Mouse (Mus musculus) G1E (cell line): ENCODE data around the gene Rpl22l1.
A peak's percentile ranks its signal among the peaks of the same experiment; 100 is the strongest.

Experiments used
- CTCF ChIP-seq: IDR thresholded peaks from 2 replicates; pipeline ENCODE4 v1.5.1; 2012; ENCODE audit warnings: low read depth, low read length, inconsistent platforms, mixed read lengths
- GATA1 ChIP-seq: IDR thresholded peaks from 2 replicates; pipeline ENCODE4 v1.6.1; 2012; ENCODE audit warnings: borderline replicate concordance, low read length, inconsistent platforms, mixed read lengths
- POLR2AphosphoS5 ChIP-seq: IDR thresholded peaks from 2 replicates; pipeline ENCODE4 v1.6.1; 2012; ENCODE audit warnings: low read depth, low read length, inconsistent platforms; ENCODE audit not compliant: insufficient replicate concordance

DNA sequence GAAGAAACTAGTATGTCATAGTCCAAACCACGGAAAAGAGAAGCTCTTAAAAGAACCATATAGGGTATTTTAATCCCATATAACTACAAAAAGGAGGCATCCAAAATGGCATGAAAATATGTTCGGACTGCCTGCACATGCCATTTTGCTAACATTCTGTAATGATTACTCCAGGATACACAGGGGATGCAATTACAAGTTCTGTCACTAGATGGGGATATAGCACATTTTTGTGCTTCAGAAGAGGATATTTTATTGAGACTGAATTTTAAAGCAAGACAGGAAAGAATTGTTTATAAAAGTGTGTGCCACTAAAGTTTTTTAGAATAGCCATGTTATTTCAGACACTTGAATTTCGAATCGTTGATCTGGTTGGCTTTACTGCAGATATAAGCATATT, 9.1 kb downstream of the Rpl22l1 start:
- TF ChIP-seq CTCF: peak; percentile 71
- TF ChIP-seq POLR2AphosphoS5: no peak
- no peak for TF ChIP-seq GATA1
